ENCODE assay signal across 10 mouse cellular contexts in the genomic region with DNA sequence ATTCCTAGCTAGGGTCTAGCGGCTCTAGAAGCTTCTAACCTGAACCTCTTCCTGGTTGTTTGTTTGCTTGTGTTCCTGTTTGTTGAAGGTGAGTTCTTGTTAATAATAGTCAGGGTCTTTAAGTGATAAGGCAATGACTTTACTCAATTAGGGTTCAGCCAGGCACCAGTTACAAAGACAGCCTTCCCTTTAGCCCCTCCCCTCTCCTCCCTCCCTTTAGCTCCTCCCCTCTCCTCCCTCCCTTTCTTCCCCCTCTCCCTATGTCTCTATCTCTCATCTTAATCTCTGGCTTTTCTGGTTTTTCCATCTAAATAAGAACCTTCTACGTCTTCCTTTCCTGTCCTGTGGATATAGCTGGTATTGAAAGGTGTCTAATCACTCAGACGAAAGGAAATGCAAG. TPM values are rescaled to one million over a fixed set of nuclear protein-coding genes. Genes with fewer than 3 reads are reported as not detected.
DNase-seq lines count a peak whose midpoint lies in the region; ATAC-seq and TF ChIP-seq lines count a peak whose summit lies in the region.
"Had no signal": no experiment of that assay in that cellular context is flagged by ENCODE, and none has a peak within 500 bp of the region (broad histone marks: within the 10 kb centered on the region; RNA-seq: fewer than 3 reads in every experiment).

No protein-coding gene starts in this region.

- 65% methylated on average over 3 of the region's 3 CpGs for WGBS in heart, embryonic 10.5 days
- 37% methylated on average over 3 of the region's 3 CpGs for WGBS in liver, embryonic 11.5 days
- 56% methylated on average over 3 of the region's 3 CpGs for WGBS in stomach, postnatal 0 days

- no peaks in the 10 kb centered on the region for H3K36me3 ChIP-seq in heart, embryonic 10.5 days
- no peaks in the 10 kb centered on the region; the same call in 1 of the 2 replicates for H3K36me3 ChIP-seq in testis, adult 2 months (ENCODE audit: control insufficient read depth, insufficient read depth, low read length)
- H3K36me3 ChIP-seq in liver, embryonic 11.5 days (ENCODE audit: control insufficient read depth, insufficient read depth, low read length) = no peaks in the 10 kb centered on the region
- no peaks in the 10 kb centered on the region for H3K36me3 ChIP-seq in stomach, postnatal 0 days (ENCODE audit: control insufficient read depth, insufficient read depth, low read length)

- ATAC-seq in liver, embryonic 11.5 days (replicated peaks; ENCODE audit: low FRiP score) = peak; percentile 59; the same call in 1 of the 2 replicates
- ATAC-seq in stomach, postnatal 0 days (ENCODE audit: low FRiP score, low TSS enrichment) = no peak

- H3K9me3 ChIP-seq in heart, embryonic 10.5 days = no peaks in the 10 kb centered on the region
- no peaks in the 10 kb centered on the region for H3K9me3 ChIP-seq in liver, embryonic 11.5 days (ENCODE audit: control insufficient read depth, low read length)
- H3K9me3 ChIP-seq in stomach, postnatal 0 days (ENCODE audit: control insufficient read depth, low read length) = no peaks in the 10 kb centered on the region

- H3K4me1 ChIP-seq in heart, embryonic 10.5 days = peaks cover 5% of the 10 kb centered on the region
- H3K4me1 ChIP-seq in testis, adult 2 months (ENCODE audit: control insufficient read depth, insufficient read depth, low read length) = peaks cover 7% of the 10 kb centered on the region
- peaks cover 15% of the 10 kb centered on the region for H3K4me1 ChIP-seq in liver, embryonic 11.5 days (replicated peaks; ENCODE audit: control insufficient read depth, insufficient read depth, low read length)
- H3K4me1 ChIP-seq in stomach, postnatal 0 days (replicated peaks; ENCODE audit: control insufficient read depth, insufficient read depth) = no peaks in the 10 kb centered on the region

- peaks cover 7% of the 10 kb centered on the region; the same call in 1 of the 2 replicates for H3K27me3 ChIP-seq in heart, embryonic 10.5 days (ENCODE audit: insufficient read depth, poor library complexity, severe bottlenecking)
- H3K27me3 ChIP-seq in testis, adult 2 months (ENCODE audit: control insufficient read depth, insufficient read depth, low read length) = no peaks in the 10 kb centered on the region
- H3K27me3 ChIP-seq in liver, embryonic 11.5 days (replicated peaks; ENCODE audit: control insufficient read depth, insufficient read depth, low read length) = no peaks in the 10 kb centered on the region
- H3K27me3 ChIP-seq in stomach, postnatal 0 days (ENCODE audit: control insufficient read depth, insufficient read depth, low read length) = no peaks in the 10 kb centered on the region

- TF ChIP-seq EP300 in stomach, postnatal 0 days (optimal IDR thresholded peaks at IDR 0.05) = no peak

- no peak overlapping the region for H3K9ac ChIP-seq in liver, embryonic 11.5 days (ENCODE audit: low read depth, low read length)
- H3K9ac ChIP-seq in stomach, postnatal 0 days (ENCODE audit: low read length) = no peak overlapping the region

- H3K4me2 ChIP-seq in liver, embryonic 11.5 days = peak overlapping the region; percentile 70
- peak overlapping the region; percentile 42 for H3K4me2 ChIP-seq in stomach, postnatal 0 days (replicated peaks; ENCODE audit: low read depth)

- TF ChIP-seq POLR2A in testis, adult 2 months (IDR thresholded peaks at IDR 0.05; ENCODE audit: control insufficient read depth, low read depth, low read length) = no peak

- no peak for TF ChIP-seq CTCF in testis, adult 2 months (IDR thresholded peaks at IDR 0.05; ENCODE audit: control insufficient read depth, insufficient read depth, insufficient replicate concordance, low read depth, low read length)
- TF ChIP-seq CTCF in stomach, postnatal 0 days (IDR thresholded peaks at IDR 0.05; ENCODE audit: low read depth) = no peak

- H3K27ac ChIP-seq in heart, embryonic 10.5 days = 0 out of 2 replicates have a peak overlapping the region, but pooled peaks have one; percentile 74
- H3K27ac ChIP-seq in testis, adult 2 months (ENCODE audit: control insufficient read depth, insufficient read depth, low read depth, low read length) = no peak overlapping the region
- H3K27ac ChIP-seq in liver, embryonic 11.5 days (ENCODE audit: low read depth, low read length) = peak overlapping the region; percentile 56; the same call in 1 of the 2 replicates
- peak overlapping the region; percentile 75 for H3K27ac ChIP-seq in stomach, postnatal 0 days (replicated peaks)

- H3K4me3 ChIP-seq in heart, embryonic 10.5 days = 0 out of 2 replicates have a peak overlapping the region, but pooled peaks have one; percentile 51
- H3K4me3 ChIP-seq in testis, adult 2 months (ENCODE audit: control insufficient read depth, low read depth, low read length) = peak overlapping the region; percentile 93
- peak overlapping the region; percentile 36; the same call in 1 of the 2 replicates for H3K4me3 ChIP-seq in liver, embryonic 11.5 days (ENCODE audit: low read depth, low read length)
- H3K4me3 ChIP-seq in stomach, postnatal 0 days (ENCODE audit: low read depth, low read length) = no peak overlapping the region

- DNase-seq in heart, embryonic 10.5 days (ENCODE audit: low spot score) = no peak
- DNase-seq in heart, postnatal 4 days = no peak
- no peak for DNase-seq in testis, postnatal 14 days (ENCODE audit: low spot score)
- DNase-seq in liver, embryonic 11.5 days (ENCODE audit: low spot score) = no peak
- no peak for DNase-seq in stomach, postnatal 0 days (ENCODE audit: low spot score)
- DNase-seq in cerebellum, adult 8-10 months = no peak
- no peak for DNase-seq in spleen, adult 12 weeks (ENCODE audit: low spot score)
- DNase-seq: gastrocnemius, postnatal 14 days had no signal

RNA-seq across cellular contexts. Expression of gene Tekt5, which starts 10.7 kb away (rescaled TPM):
- 0.11 and 0.23 TPM in 2 replicates for polyA plus RNA-seq in heart, embryonic 10.5 days (2016; fragmentation: Nextera tagmentation; extraction: Ambion mirVana)
- total RNA-seq in heart, postnatal 4 days (2021) = under 1 TPM; 0.33 to 0.34 TPM
- polyA plus RNA-seq in testis, adult 2 months (2012; rRNA removed) = 224 and 226 TPM in 2 replicates
- 0.16 TPM in 1 of 2 replicates, not detected in the other for polyA plus RNA-seq in liver, embryonic 11.5 days (2014; fragmentation: Nextera tagmentation; extraction: Ambion mirVana)
- 0.74 and 1.0 TPM in 2 replicates for polyA plus RNA-seq in stomach, postnatal 0 days (2015; fragmentation: Nextera tagmentation; extraction: Ambion mirVana)
- polyA plus RNA-seq: C2C12 had no signal

RNA-seq across cellular contexts. Expression of gene Nubp1, which starts 27.2 kb away (rescaled TPM):
- 60.1 and 70.9 TPM in 2 replicates for polyA plus RNA-seq in heart, embryonic 10.5 days (2016; fragmentation: Nextera tagmentation; extraction: Ambion mirVana)
- total RNA-seq in heart, postnatal 4 days (2021) = 10 to 100 TPM; 18.8 to 18.9 TPM
- polyA plus RNA-seq in testis, adult 2 months (2012; rRNA removed) = 19.0 and 20.6 TPM in 2 replicates
- polyA plus RNA-seq in liver, embryonic 11.5 days (2014; fragmentation: Nextera tagmentation; extraction: Ambion mirVana) = 69.9 and 78.0 TPM in 2 replicates
- polyA plus RNA-seq in stomach, postnatal 0 days (2015; fragmentation: Nextera tagmentation; extraction: Ambion mirVana) = 31.0 and 33.8 TPM in 2 replicates

Comparison
In these comparisons a context has a peak if more than half of its experiments do, and no peak if none do; other contexts are left out.
1. RNA of gene Tekt5, which starts 10.7 kb away (polyA plus RNA-seq): 224 to 226 TPM in testis, adult 2 months; 0.74 to 1.0 TPM in stomach, postnatal 0 days, 0.11 to 0.23 TPM in heart, embryonic 10.5 days and 0.16 TPM in liver, embryonic 11.5 days; every median in the first group is over 100 times any median in the second.